Mouse (Mus musculus) heart, adult 2 months (tissue): ENCODE data around the gene Sart1.

ENCODE experiments used
- CTCF ChIP-seq: fragments of 200-600 bp; IDR thresholded peaks from 2 replicates; pipeline ENCODE4 v1.8.1; 2022; ENCODE audit warnings: antibody characterized with exemption, mild to moderate bottlenecking, moderate library complexity
- POLR2A ChIP-seq: fragments of 200-500 bp; IDR thresholded peaks from 2 replicates; pipeline ENCODE4 v1.6.1; 2011; ENCODE audit warnings: mild to moderate bottlenecking, low read depth, low read length, control low read depth; ENCODE audit not compliant: insufficient read depth

GRCm38 (mm10) chr19:5353609-5354008 lies 34.9 kb downstream of the Sart1 start:
- TF ChIP-seq CTCF, result no peak
- no peak for TF ChIP-seq POLR2A
